Mouse (Mus musculus) CD8-positive naive resting alpha-beta T cell, adult 2 months (primary cell): ENCODE data around the gene Cped1.

Experiments used
- DNase-seq, 2 experiments: peaks; one replicate each; pipeline ENCODE4 v3.0.0; 2022; ENCODE audit warnings: low read depth in 2 of 2, low spot score in 2 of 2

Cped1 gene

GRCm38 (mm10) chr6:22288737-22289460, 303.2 kb downstream of the Cped1 start:
- DNase-seq = peak in 1 of 2 experiments; percentile 5

DNA sequence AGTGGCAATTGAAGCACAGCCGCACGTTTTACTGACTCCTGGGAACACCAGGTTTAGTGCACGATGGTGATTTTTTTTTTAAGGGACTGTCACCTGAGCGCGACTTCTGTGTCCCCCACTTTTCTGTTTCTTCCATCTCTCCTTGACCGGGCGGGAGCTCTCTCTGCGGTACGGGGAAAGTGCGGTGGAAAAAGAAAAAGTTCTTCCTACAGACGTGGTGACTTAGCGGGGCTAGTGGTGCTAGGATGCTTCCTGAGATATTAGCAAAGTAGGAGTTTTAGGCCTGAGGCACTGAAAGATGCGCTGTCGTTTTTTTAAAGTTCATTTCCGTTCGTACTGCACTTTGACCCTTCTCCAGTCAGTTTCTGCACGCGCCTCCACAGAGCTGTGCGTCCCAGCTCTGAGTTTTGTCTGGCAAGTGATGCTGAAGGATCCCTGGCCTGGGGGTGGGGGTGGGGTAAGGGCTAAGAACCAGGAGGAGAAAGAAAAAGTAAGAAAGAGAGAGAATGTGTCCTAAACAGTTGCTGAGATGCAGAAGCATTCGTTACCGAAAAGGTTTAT, 303.8 kb downstream of the Cped1 start:
- no peak for DNase-seq

DNA sequence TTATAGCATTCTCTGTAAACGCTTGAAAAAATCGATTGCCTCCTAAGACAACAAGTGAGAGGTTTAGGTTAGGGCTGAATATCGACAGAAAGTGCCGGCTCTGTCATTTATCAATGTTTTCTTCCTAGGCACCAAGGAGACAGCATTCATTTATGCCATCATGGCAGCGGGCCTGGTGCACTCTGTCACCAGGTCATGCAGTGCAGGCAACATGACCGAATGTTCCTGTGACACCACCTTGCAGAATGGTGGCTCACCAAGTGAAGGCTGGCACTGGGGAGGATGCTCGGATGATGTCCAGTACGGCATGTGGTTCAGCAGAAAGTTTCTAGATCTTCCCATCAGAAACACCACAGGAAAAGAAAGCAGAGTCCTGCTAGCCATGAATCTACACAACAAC, 305.1 kb downstream of the Cped1 start:
- no peak for DNase-seq

DNA sequence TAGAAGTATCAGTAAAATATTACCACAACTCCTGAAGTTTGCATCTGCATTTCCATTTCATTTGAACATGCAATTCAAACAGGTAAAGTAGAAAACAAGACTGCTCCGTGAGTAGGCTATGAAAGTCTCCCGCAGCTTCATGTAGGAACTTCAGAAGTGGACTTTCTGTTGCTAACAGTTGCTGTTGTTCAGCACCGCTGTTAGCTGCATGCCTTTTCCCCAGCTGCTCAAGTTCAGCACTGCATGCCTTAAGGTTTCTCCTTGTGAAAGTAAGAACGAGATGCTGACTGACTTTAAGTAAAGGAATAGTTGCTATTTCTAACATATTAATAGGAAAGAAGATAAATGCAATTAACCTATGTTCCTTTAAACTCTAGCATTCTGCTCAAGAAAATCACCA, 306.3 kb downstream of the Cped1 start:
- no peak for DNase-seq

- DNase-seq = no peak
Observed at GRCm38 (mm10) chr6:22293922-22294321, 308.2 kb downstream of the Cped1 start.

GRCm38 (mm10) chr6:22297028-22297427, 311.3 kb downstream of the Cped1 start:
- DNase-seq = no peak

GRCm38 (mm10) chr6:22298059-22298458, 312.3 kb downstream of the Cped1 start:
- DNase-seq = no peak
